Mouse (Mus musculus): ENCODE results near the gene Ctnnal1. TPM values are rescaled to one million over a fixed set of nuclear protein-coding genes. Genes with fewer than 3 reads are reported as not detected.

The Ctnnal1 gene
- total RNA-seq, 2 experiments from 2014 or later = 15.2 TPM

- peak; percentile 28 to 63 for DNase-seq (ENCODE audit: low spot score in 2 of 2)
- intact Hi-C loops (cut with DNase I) = no loop called here
These were observed 44.9 kb downstream of the Ctnnal1 start for GRCm38 (mm10) chr4:56820017-56820550.

DNA sequence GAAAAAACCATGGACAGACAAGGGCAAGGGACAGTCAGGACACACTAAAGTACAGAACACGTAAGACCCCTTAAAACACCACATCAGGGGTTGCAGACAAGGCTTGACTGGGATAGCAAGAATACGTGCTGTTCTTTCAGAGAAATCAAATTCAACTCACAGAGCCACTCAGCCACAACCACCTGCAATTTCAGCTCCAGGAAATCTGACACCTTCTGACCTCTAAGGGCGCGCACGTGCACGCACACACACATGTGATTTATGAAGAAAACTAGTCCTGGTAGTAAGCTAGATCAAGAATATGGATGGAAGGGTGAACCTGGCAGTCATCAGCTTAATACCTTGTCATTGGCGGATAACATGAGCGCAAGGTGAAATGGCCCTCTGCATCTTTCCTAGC lies 49.9 kb downstream of the Ctnnal1 start:
- DNase-seq (ENCODE audit: low spot score in 2 of 2) = no peak
- intact Hi-C loops (cut with DNase I) = no loop called here

- DNase-seq (ENCODE audit: low spot score in 2 of 2) = no peak
- intact Hi-C loops (cut with DNase I) = no loop called here
These were observed 52.9 kb downstream of the Ctnnal1 start for GRCm38 (mm10) chr4:56812096-56812495.

- no peak for DNase-seq (ENCODE audit: low spot score in 2 of 2)
- intact Hi-C loops (cut with DNase I) = no loop called here
These were observed 53.3 kb downstream of the Ctnnal1 start for GRCm38 (mm10) chr4:56811642-56812041.

GRCm38 (mm10) chr4:56809050-56809449 lies 55.9 kb downstream of the Ctnnal1 start:
- DNase-seq (ENCODE audit: low spot score in 2 of 2) = no peak
- intact Hi-C loops (cut with DNase I) = no loop called here

GRCm38 (mm10) chr4:56802669-56803150 lies 62.3 kb downstream of the Ctnnal1 start:
- intact Hi-C loops (cut with DNase I) = no loop called here
- DNase-seq (ENCODE audit: low spot score in 2 of 2) = no peak

- peak; percentile 97 to 99 for DNase-seq (ENCODE audit: low spot score in 2 of 2)
- intact Hi-C loops (cut with DNase I) = no loop called here
These were observed 62.9 kb downstream of the Ctnnal1 start, which contains the start of the genes Elp1 and Fam206a for GRCm38 (mm10) chr4:56801907-56802668. Gene Elp1 (minus strand): TSS chr4:56802331. Gene Fam206a (plus strand): TSS chr4:56802345.

DNA sequence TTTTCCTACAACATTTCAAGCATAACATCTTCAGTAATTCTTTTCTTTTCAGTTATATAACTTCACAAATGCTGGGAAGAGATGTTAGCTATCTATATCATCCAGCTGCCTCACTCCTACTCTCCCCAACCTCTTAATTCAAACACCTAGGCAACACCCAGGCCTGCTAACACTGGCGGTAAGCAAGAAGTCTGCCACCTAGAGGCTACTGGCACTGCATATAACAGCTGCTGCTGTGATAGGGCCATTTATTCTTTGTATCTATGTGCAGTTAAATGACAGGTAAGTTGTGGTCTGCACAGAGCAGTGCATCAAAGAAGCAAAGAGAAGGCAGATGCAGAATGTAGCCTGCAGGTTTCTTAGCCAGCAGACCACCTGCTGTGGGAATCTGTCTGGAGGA lies 73.6 kb downstream of the Ctnnal1 start:
- peak in 1 of 2 experiments; percentile 47 for DNase-seq (ENCODE audit: low spot score in 2 of 2)
- intact Hi-C loops (cut with DNase I) = no loop called here

DNA sequence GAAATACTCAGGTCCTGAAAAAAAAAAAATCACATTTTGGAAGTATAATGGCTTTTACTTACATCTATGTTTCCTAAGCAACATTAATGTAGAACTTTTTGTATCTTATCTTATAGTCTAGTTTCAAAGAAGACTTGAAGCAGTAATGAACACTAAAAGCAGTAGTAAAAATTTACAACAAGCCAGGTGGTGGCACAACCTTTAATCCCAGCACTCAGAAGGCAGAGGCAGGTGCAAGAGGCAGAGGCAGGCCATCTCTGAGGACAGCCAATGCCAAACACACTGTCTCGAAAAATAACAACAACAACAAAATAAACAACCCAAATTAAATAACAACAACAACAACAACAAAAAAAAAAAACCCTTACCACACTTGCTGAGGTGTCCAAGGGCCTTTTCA lies 93.9 kb downstream of the Ctnnal1 start:
- DNase-seq (ENCODE audit: low spot score in 2 of 2) = no peak
- intact Hi-C loops (cut with DNase I) = no loop called here

DNA sequence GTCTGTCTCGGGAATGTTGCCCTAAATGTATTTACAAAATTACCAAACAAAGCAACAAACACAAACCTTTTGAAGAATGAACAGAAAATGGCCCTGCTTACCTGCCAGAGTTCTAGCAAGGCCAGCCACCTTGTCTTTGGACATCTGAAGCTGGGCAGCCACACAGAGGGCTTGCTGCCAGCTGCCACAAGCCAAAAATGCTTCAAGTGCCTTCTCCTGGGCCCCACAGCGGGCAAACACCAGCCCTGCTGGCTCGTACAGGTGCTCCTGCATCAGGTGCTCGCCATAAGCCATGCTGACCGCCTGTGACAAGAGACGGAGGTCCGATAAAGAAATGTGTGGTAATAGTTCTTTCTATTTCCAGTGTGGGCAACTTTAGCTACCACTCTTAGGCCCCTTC lies 96.1 kb downstream of the Ctnnal1 start:
- intact Hi-C loops (cut with DNase I) = no loop called here

GRCm38 (mm10) chr4:56767861-56768284 lies 97.1 kb downstream of the Ctnnal1 start:
- DNase-seq (ENCODE audit: low spot score in 2 of 2) = peak in 1 of 2 experiments; percentile 44
- intact Hi-C loops (cut with DNase I) = no loop called here

More for the DNA sequence above, 96.1 kb downstream of the Ctnnal1 start:
- DNase-seq (ENCODE audit: low spot score in 2 of 2) = no peak

Small RNAs within 50 kb of the gene (microRNA-seq; reads per million reads assigned to microRNA genes)
- 17.5 to 27.2 reads per million in 2 experiments for gene Mir32

Other genes starting within 250 kb of the Ctnnal1 start
- not detected for gene Gm26657, start 125.1 kb downstream of the Ctnnal1 start, total RNA-seq (2021)
- gene Actl7b, start 123.7 kb downstream of the Ctnnal1 start, total RNA-seq (2021) = under 1 TPM in 1 of 2 experiments, not detected in 1; 0.32 TPM
- not detected for gene Actl7a, start 121.8 kb downstream of the Ctnnal1 start, total RNA-seq (2021)
- gene Elp1, start 62.9 kb downstream of the Ctnnal1 start, total RNA-seq (2021) = 10 to 100 TPM; 63.5 to 65.1 TPM
- 10 to 100 TPM; 19.2 to 20.3 TPM for gene Fam206a, start 62.8 kb downstream of the Ctnnal1 start, total RNA-seq (2021)
- gene Tmem245, start 82.2 kb upstream of the Ctnnal1 start, total RNA-seq (2021) = 10 to 100 TPM; 32.7 to 37.5 TPM
- 100 to 1,000 TPM; 191 to 198 TPM for gene Frrs1l, start 125.2 kb upstream of the Ctnnal1 start, total RNA-seq (2021)